Mouse (Mus musculus) thymus, postnatal 36 days (tissue): ENCODE data around the gene Aqr.

Experiments used
- DNase-seq, 2 experiments: peaks; one replicate each; pipeline ENCODE4 v3.0.0; 2022; ENCODE audit warnings: mixed read lengths in 2 of 2

Aqr gene

DNA sequence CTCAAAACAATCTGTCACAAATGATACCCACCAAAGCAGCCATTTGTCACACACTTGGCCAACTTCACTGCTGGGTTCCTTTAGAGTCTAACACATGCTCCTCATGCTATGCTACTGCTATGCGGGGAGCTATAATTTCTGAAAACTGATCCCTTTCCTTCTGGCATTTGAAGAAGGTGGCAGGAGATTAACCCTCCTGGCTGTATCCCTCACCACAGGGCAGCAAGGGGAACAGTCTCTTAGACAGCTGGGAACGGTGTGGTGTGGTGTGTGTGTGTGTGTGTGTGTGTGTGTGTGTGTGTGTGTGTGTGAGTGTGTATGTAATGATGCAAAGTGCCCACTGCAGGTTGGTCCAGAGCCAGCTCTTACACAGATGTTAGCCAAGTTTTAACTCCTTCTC, 51.0 kb downstream of the Aqr start:
- DNase-seq: no peak

DNA sequence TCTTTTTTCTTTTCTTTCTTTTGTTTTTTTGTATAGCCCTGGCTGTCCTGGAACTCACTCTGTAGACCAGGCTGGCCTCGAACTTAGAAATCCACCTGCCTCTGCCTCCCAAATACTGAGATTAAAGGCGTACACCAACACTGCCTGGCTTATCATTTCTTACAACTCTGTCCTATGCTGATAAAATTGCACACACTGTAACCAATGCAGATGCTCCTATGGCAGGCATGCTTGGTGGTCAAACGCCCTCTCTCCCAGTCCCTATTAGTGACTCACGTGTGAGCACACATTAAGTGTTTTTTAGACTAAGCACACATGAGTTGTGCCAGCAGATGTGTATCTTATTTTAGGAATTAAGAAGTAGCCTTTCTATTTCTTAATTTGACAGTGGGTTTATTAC, 53.5 kb downstream of the Aqr start:
- DNase-seq: no peak

DNA sequence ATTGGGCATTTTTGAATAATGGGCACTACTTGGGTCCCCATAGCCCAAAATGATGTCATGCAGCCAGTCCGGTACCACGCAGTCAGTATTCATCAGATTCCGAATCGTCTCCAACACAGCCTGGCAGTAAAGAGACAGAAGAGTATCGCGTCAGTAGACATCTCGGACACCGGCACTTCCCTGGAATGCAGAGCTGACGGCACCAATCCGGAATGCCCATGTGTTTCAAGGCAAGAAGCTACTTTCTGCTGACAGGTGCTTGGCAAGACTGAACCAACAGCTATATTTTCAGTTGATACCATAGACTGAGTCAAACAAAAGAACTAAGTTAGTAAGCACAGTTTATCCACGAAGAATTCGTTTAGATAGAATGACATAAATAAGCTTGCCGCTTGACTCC, 56.2 kb downstream of the Aqr start:
- no peak for DNase-seq

DNA sequence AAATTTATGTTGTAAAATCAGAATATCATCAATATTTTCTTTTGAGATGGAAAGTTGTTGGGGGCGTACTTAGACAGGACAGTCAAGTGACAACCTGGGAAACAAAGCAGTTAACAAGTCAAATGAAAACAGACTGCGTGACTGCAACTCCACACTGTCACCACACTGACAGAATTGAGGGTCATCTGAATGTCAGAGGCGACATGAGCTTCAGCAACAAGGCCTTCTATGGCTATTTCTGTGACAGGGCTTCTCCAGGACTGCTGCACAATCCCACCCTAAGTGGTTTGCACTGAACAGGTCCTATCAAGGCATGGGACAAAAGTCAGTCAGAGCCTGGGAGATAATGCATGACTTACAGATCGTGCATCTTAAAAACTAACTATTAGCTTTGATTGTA, 63.5 kb downstream of the Aqr start:
- DNase-seq: no peak

DNA sequence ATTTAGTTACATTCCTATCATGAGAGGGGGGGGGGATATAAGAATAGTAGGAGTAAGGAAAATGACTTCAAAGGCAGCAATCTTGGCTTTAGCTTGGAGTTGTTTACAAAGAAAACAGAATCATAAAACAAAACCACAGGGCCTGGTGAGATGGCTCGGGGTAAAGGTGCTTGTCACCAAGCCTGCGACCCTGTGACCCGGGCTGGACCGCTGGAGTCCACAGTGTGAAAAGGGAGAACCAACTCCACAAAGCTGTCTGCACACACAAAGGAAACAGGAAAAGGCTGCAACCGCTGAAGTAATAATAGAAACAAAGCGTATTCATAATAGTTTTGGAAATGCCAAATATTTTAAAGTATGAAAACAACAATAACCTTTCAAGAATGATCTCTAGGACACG, 67.4 kb downstream of the Aqr start:
- no peak for DNase-seq

DNA sequence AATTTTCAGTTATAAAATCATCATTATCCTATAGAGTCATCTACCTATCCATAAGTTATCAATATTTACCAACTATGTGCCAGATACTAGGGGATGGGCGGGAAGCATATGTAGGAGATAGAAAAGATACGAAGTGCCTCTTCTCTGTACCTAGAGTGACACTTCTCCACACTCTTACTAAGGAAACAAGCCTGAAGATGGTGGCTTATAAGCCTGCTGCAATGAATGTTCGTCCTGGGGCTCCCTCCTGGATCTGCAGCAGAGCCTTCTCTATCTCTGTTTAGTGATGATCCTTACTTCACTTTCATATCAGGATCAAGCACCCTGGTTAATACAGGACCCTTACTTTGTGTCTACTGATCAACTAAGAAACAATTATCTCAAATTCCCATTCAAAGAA, 69.2 kb downstream of the Aqr start:
- DNase-seq: no peak

DNA sequence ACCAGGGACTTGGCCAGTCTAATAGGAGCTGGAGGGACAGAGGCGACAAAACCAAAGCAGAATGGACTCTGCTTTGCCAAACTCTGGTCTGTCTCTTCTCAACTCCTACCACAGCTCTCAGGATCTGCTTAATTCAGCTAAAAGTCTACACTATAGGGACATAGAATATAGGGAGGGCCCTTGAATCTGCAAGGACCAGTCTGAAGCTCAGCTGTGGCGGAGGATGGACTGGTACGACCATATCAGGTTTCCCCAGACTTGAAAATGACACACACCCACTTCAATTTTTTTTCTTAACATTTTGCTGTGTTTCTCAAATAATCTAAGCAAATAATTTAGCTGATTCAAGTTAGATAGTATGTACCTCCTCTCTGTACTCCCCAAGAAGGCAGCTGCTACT, 69.6 kb downstream of the Aqr start:
- no peak for DNase-seq

DNA sequence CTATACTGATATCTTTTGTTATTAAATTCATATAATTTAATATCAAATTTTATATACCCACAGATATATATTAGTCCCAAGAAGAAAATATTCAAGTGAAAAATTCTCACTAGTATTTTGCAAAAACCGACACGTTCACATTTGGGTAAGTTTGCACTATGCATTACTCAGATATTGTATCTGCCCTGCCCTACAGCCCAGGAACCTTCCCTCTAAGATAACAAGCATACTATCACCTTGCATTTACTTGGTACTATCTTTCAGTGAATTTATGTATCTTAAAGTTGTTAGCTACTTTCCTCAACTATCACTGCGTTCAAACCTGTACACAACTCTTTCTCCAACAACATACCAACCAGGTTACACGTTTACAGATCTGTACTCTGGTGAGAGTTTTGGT, 71.3 kb downstream of the Aqr start:
- DNase-seq: no peak

DNA sequence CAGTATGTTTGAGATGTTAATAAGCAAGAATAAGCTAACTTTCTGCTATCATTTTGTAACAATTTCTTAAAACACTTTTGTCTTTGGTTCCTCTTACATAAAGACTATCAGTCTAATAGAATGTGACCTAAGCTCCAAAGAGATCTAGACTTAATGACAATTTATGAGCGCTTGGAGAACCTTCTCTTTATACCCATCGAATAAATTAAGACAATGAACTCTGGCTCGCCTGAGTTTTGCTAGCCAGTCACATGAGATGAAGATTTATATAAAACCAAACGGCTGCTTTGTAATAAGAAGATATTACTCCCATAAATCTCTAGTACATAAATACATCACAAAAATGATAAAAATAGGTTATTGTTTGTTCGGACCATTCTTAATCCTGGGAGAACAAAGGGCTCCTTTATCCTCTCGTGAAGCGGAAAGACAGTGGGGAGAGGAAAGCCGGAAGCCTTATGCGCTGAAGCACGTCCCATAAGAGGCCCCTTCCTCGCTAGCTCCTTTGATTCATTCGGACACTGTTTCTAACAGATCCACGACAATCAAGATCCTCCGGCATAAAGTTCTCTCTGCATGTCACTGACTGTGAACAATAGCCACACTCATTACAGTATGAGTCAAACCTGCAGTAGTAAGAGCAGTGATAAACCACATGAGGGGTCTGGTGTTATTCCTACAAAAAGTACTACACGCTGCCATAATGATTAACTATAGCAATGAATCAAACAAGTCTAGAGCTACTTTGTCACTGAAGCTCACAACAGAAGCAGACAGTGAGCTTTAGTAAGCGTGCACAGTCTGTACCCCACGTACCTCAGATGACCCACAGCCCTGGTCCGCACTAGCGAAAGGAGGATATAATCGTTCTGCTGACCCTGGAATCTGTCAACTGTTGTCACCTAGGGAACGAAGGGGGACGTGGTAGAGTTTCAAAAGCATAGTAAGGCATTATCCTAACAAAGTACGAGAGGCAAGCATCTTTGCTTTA, 79.2 kb downstream of the Aqr start:
- no peak for DNase-seq

DNA sequence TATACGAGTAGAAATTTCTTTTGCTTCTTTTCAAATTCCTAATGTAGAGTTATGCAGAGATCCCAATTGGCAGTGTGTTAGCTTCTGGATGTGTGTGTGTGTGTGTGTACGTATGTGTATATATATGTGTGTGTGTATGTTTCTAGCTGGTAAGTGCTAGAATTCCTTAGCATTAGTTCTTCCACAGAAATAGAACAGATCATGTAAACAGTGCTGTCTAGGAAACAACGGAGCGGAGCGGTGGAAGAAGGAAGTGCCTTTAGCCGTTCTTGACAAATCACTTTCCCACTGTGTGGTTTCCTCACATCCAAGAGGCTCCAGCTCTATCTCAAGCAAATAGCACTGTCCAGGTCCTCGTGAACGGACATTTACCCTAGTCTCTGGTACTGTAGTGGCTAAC, 80.4 kb downstream of the Aqr start:
- DNase-seq: no peak

DNA sequence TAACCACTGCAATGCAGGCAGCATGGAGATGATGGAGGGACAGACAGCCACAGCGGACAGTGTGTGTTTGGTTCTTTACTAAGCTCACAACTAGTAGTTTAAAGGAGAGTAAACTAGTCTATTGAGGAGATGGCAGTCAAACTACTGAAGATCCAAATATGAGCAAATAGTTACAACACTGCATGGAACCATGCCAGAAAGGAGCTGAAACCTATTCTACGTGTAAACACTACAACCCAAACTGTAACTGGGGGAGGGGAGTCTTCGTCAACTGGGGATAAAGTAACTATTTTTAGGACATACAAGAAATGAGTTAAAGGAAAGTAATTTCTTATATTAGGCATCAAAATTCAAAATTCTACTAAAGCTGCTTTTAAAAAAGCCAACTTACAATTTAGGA, 84.4 kb downstream of the Aqr start:
- no peak for DNase-seq

DNA sequence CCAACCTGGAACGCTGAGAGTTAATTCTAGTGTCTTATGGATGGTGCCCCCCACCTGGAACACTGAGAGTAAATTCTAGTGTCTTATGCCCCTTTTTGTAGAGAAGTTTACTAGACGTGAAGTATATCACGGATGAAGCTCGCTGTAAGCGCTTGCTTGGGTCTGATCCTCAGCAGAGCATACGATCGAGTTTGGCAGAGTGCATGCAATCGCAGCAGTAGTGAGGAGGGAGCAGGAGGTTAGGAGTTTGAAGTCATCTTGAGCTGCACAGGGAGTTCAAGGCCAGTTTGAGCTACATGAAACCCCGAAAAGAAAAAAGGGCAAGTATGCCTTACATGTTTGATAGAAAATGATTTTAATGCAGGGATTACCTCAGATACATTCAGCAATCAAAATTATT, 86.0 kb downstream of the Aqr start:
- DNase-seq: no peak

DNA sequence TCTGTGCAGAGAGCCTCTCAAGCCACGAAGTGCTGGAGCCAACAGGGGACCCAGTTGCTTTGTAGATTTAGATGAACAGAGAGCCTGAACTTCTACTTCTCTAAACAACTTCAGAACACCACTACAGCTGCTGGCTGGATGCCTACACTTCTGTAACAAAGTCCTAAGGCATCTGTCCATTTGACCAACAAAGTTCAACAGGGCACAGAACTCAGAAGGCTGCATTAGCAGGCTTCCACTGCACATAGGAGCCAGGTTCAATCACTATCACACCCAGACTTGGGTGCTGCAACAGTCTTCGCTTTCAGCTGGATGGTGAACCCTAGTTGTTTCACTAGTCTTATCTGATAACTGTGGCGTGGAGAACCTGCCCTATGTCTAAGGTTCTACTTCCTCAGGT, 87.0 kb downstream of the Aqr start:
- no peak for DNase-seq

DNA sequence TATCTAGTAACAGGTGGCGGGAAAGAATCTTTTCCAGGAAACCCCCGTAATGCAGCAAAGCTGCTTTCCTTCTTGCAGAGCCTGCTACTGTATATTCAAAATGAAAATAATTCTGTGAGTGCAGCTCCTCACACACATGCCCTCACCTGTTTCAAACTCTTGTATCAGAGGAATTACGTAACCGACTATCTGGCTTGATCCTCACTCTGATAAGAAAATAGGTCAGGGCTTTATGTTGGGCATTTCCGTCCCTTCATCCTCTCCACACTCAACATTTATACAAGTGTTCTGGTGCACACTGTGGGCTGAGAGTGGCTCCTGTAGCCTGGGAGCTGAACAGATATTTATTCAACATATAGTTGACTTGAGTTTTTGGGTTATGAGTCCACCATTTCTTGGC, 87.7 kb downstream of the Aqr start:
- no peak for DNase-seq

DNA sequence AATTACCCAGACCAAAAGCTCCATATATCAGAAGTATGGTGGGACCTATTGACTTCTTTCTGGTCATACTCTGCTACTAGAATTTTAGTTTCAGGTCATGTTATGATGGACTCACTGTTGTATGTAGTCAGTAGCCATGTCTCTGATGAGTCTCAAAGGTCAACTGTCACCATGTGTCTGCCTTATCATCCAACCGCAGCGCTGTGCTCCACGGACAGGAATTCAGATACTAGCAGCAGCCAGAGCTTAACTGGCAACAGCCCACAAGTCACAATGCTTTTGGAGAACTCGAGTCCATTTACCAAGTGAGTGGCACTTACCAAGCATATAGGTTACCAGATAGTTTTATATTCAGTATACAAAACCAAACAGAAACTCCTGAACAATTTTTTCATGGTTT, 89.2 kb downstream of the Aqr start:
- no peak for DNase-seq

DNA sequence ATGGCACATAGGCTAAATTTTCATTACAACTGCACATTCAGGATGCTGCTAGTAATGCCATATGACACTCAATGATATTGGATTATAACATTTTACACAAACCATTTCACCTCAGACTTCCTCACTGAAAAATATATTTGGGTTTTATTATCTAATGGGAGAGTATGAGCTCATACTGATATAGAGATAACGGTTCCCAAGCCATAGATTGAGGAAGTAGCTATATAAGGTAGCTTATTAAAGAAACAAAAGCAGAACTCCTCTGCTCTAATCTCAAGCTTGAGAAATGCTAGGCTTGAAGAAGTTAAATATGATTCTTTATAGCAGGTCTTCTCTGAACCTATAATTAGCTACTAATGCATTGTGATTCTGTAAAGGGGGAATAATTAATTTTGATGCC, 90.3 kb downstream of the Aqr start:
- DNase-seq: no peak

DNA sequence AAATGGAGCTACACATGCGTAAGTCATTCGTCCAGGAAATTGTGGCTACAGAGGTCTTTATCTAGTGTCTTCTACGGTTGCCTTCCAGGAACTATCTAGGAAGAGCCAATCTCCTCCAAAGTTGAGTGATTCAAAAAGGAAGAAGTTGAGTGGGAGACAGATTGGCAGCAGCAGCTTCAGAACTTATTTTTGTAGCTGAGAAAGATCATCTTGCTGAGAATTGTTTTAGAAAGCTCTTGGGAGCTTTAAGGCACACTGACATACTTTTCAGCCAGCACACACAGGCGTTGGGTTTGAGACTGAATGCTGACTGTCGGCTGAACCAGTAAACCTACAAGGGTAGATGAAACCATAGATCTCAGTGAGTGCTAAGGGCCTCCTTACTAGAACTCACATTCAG, 91.5 kb downstream of the Aqr start:
- no peak for DNase-seq

DNA sequence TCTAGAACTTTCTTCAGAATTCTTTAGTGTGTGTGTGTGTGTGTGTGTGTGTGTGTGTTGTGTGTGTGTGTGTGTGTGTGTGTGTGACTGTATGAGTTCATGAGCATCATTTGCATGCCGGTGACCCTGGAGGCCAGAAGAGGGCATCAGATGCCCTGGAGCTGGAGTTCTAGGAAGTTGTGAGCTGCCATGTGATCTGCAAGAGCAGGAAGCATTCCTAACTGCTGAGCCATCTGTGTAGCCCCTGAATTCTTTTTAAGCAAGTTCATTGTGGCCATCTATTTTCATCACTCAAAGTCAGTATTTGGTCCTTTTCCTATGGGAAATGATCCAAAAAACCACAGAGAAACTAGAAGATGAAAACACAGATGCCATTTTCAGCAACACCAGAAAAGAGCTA, 92.1 kb downstream of the Aqr start:
- DNase-seq: peak in 1 of 2 experiments; percentile 8

DNA sequence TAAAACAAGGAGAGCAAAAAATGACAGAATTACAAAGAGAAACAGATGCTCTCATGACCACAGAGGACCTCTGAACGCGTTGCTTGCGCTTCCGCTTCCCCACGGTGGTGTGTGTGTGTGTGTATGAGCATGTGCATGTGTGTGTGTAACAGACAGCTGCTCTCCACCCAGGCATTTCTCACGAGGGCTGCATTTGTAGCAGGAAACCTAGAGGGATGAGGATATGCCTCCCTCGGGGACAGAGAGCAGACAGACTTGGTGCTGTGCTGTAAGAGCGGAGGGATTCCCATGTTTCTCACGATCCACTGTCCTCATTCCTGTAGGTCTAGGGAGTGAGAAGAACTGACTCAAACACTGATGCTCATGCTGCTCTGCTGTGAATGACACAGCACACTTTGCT, 93.2 kb downstream of the Aqr start:
- no peak for DNase-seq

DNA sequence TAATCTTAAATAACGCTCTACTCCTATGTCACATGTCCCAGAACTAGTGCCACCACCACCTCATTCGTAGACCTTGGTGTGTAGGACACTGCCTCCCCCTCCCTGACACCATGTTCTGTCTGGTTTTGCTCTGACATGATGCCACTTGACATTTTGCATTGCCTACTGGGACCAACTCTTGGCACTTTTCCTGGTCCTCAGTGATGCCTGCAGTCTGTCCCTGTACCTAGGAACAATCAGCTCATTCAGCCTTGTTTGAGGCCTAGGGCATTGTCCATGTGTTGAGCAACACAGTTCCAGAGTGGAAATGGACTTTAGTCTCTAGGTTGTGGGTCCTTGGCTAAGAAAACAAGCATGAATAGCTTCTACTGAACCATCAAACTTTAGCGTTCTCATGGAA, 97.0 kb downstream of the Aqr start:
- no peak for DNase-seq

DNA sequence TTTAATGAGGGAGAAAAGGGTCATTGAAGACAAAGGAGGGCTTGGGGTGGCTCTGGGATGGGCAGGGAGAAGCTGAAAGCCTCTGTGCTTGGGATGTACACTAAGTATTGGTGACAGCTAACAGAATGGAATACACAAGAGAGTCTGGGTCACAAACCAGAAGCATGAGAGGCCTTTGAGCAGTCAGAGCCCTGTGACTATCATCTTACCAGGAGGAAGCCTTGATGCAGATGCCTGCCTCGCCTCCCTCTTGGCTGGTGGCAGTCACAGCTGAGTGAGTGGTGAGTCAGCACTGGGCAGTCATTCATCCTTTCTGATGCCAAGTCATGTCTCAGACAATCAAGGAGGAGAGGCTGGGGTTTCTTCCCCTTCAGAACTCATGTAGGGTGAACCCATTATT, 99.6 kb downstream of the Aqr start:
- no peak for DNase-seq

DNA sequence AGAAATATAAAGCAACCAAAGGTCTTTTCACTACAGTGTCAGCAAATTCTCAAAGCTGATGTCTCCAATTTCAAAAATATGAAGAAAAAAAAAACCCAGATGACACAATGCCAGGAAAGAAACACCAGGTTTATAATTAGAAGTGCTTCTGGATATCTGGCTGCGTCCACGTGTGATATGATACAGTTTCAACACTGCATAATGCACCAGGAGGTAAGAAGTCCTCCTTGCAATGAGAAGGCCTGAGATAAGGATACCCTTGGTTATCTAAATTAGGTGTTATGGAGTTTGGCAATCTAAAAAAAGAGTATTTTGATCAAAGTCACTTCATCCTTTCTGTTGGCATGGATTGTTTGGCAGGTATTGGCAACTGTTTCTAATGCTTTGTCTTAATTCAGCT, 114.9 kb downstream of the Aqr start:
- DNase-seq: no peak

DNA sequence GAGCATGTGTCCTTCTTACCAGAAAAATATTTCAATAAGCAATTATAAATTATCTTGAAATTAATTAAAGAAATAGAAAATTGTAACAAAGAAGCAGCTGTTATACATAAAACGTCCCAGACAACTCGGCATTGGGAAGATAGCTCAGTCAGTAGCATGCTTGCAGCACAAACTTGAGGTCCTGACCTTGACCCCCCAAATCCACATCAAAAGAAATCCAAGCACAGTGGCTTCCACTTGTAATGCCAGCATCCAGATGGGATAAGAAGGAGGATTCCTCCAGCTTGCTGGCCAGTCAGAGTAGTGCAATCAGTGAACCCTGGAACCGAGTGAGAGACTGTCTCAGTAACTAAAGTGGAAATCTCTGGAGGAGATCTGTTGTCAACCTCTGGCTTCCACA, 120.6 kb downstream of the Aqr start:
- no peak for DNase-seq

DNA sequence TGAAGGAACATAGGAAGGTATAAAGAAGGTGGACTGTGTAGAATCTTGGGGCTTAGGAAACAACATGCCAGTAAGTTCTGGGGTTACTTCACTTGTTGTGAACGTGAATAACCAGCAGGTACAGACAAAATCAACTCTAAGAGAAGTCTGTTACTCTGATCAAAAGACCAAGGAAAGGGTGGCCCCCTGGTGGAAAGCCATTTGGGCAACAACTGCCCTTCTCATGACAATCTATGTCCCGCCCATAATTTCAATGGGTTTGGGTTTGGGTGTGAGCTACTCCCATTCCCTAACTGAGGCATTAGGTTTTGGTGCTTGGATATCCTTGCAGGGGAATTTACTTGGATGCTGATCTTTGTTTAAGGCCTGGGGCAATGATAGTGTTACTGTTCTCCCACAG, 122.8 kb downstream of the Aqr start:
- no peak for DNase-seq

DNA sequence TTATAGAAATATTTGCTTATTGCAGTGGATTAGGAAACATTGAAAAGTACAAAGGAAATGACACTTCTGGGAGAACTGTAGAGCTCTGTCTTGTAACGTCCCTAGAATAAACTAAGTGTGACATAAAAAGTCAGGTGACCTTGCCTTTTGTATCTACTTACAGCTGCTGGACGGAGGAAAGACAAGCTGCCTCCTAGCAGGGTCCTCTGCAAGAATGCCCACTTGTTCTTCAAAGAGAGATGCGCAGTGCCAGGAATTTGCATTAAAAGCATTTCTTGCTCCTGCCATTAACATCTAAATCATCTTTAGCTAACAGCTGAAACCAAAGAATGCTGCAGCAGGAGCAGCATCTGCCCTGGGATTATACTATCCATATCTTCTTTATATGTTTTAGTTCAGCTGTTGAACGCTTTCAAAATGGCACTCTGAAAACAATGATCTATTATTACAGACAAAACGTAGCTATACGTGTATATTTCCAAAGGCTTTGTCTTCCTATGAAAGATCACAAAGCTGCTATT, 126.7 kb downstream of the Aqr start:
- DNase-seq: no peak
